Mouse (Mus musculus): ENCODE measurements around the gene Olfr201.
"Not testable (repeated sequence)": the region's sequence is repeated elsewhere in the genome, so short reads cannot be mapped to it uniquely, and the experiment has no call there.

Olfr201 gene

GRCm38 (mm10) chr16:59272532-59272931 lies at the start of gene Olfr201:
Gene Olfr201, minus strand, starts transcription at chr16:59272632.
- not testable (repeated sequence) for DNase-seq (ENCODE audit: low spot score in 2 of 2)

- no peak for DNase-seq (ENCODE audit: low spot score in 2 of 2)
Observed at GRCm38 (mm10) chr16:59318148-59318547, 45.7 kb upstream of the Olfr201 start, which contains the start of gene Olfr204. Gene Olfr204, minus strand, starts transcription at chr16:59318248.

- DNase-seq (ENCODE audit: low spot score in 2 of 2) = no peak
Observed at GRCm38 (mm10) chr16:59298581-59298980, 26.1 kb upstream of the Olfr201 start, which contains the start of gene Olfr203. Gene Olfr203, plus strand, starts transcription at chr16:59298881.

- DNase-seq (ENCODE audit: low spot score in 2 of 2) = not testable (repeated sequence)
Observed at GRCm38 (mm10) chr16:59287576-59287975, 15.1 kb upstream of the Olfr201 start.

GRCm38 (mm10) chr16:59286693-59287092 lies 14.3 kb upstream of the Olfr201 start, which contains the start of gene Olfr202:
Gene Olfr202, minus strand, starts transcription at chr16:59286793.
- no peak for DNase-seq (ENCODE audit: low spot score in 2 of 2)

- no peak for DNase-seq (ENCODE audit: low spot score in 2 of 2)
Observed at GRCm38 (mm10) chr16:59283476-59283875, 11.0 kb upstream of the Olfr201 start.

- DNase-seq (ENCODE audit: low spot score in 2 of 2) = no peak
Observed at GRCm38 (mm10) chr16:59280542-59280941, 8.1 kb upstream of the Olfr201 start.

GRCm38 (mm10) chr16:59269097-59269496 lies 3.3 kb downstream of the Olfr201 start:
- not testable (repeated sequence) for DNase-seq (ENCODE audit: low spot score in 2 of 2)

GRCm38 (mm10) chr16:59249684-59250083 lies 22.7 kb downstream of the Olfr201 start:
- no peak for DNase-seq (ENCODE audit: low spot score in 2 of 2)

- not testable (repeated sequence) for DNase-seq (ENCODE audit: low spot score in 2 of 2)
Observed at GRCm38 (mm10) chr16:59219667-59220066, 52.8 kb downstream of the Olfr201 start, which contains the start of gene Olfr199. Gene Olfr199, minus strand, starts transcription at chr16:59219767.

- not testable (repeated sequence) for DNase-seq (ENCODE audit: low spot score in 2 of 2)
Observed at GRCm38 (mm10) chr16:59217861-59218260, 54.6 kb downstream of the Olfr201 start.
